Mouse (Mus musculus) CD4-positive, CD25-positive, alpha-beta regulatory T cell, adult 2 months (primary cell): Measurements from ENCODE around the gene Rab6b.

Source experiments
- DNase-seq: peaks from one replicate; pipeline ENCODE4 v3.0.0-alpha.2; 2012; ENCODE audit warnings: low read depth, low spot score

Rab6b gene

GRCm38 (mm10) chr9:103111621-103112470, at the start of gene Rab6b:
Gene Rab6b (plus strand): TSS chr9:103111787.
- DNase-seq = peak; percentile 87

- no peak for DNase-seq
These were observed 48.0 kb upstream of the Rab6b start for GRCm38 (mm10) chr9:103063591-103063990.

GRCm38 (mm10) chr9:103066845-103067244, 44.7 kb upstream of the Rab6b start:
- DNase-seq = no peak

GRCm38 (mm10) chr9:103067651-103068050, 43.9 kb upstream of the Rab6b start:
- DNase-seq = no peak

- no peak for DNase-seq
These were observed 42.8 kb upstream of the Rab6b start for GRCm38 (mm10) chr9:103068769-103069168.

GRCm38 (mm10) chr9:103071541-103072203, 39.9 kb upstream of the Rab6b start:
- DNase-seq = no peak

GRCm38 (mm10) chr9:103072204-103072599, 39.4 kb upstream of the Rab6b start:
- no peak for DNase-seq

GRCm38 (mm10) chr9:103072926-103073515, 38.6 kb upstream of the Rab6b start:
- DNase-seq = no peak

- no peak for DNase-seq
These were observed 34.6 kb upstream of the Rab6b start for GRCm38 (mm10) chr9:103076836-103077531.

- no peak for DNase-seq
These were observed 33.3 kb upstream of the Rab6b start for GRCm38 (mm10) chr9:103078194-103078691.

- DNase-seq = no peak
These were observed 31.4 kb upstream of the Rab6b start for GRCm38 (mm10) chr9:103080211-103080610.

GRCm38 (mm10) chr9:103082246-103082975, 29.2 kb upstream of the Rab6b start:
- no peak for DNase-seq

- no peak for DNase-seq
These were observed 28.2 kb upstream of the Rab6b start for GRCm38 (mm10) chr9:103083405-103083804.

GRCm38 (mm10) chr9:103086736-103087135, 24.9 kb upstream of the Rab6b start:
- no peak for DNase-seq

- DNase-seq = no peak
These were observed 24.3 kb upstream of the Rab6b start for GRCm38 (mm10) chr9:103087301-103087700.

- no peak for DNase-seq
These were observed 22.9 kb upstream of the Rab6b start for GRCm38 (mm10) chr9:103088661-103089060.

GRCm38 (mm10) chr9:103090116-103090875, 21.3 kb upstream of the Rab6b start:
- DNase-seq = no peak

- DNase-seq = no peak
These were observed 20.3 kb upstream of the Rab6b start for GRCm38 (mm10) chr9:103091039-103091883.

- DNase-seq = peak; percentile 90
These were observed 19.3 kb upstream of the Rab6b start for GRCm38 (mm10) chr9:103092248-103092647.
